Mouse (Mus musculus) heart, embryonic 13.5 days (tissue): Measurements from ENCODE around the gene Trip11. TPM values are rescaled to one million over a fixed set of nuclear protein-coding genes. Genes with fewer than 3 reads are reported as not detected.
A peak's percentile ranks its signal among the peaks of the same experiment; 100 is the strongest.

ENCODE experiments used
- ATAC-seq: fragments of 200-750 bp; cut with Nextera tagmentation; 2 replicates; pipeline ENCODE4 v1.8.0; 2017; ENCODE audit warnings: moderate TSS enrichment; ENCODE audit not compliant: insufficient number of reproducible peaks, low FRiP score, low TSS enrichment; ENCODE audit errors: extremely low read depth
- H3K27ac ChIP-seq: fragments of 300-500 bp; sonication (generic); replicated peaks from 2 replicates; pipeline ENCODE4 v1.5.1; 2015; ENCODE audit warnings: moderate library complexity, mild to moderate bottlenecking, inconsistent platforms
- H3K27me3 ChIP-seq: fragments of 300-500 bp; sonication (generic); replicated peaks from 2 replicates; pipeline ENCODE4 v1.6.1; 2015; ENCODE audit warnings: mild to moderate bottlenecking, inconsistent platforms
- H3K36me3 ChIP-seq: fragments of 300-500 bp; sonication (generic); 2 replicates; pipeline ENCODE4 v1.6.1; 2015; ENCODE audit warnings: mild to moderate bottlenecking, inconsistent platforms
- H3K4me1 ChIP-seq: fragments of 300-500 bp; sonication (generic); 2 replicates; pipeline ENCODE4 v1.6.1; 2015; ENCODE audit warnings: inconsistent platforms
- H3K4me2 ChIP-seq: fragments of 300-500 bp; sonication (generic); 2 replicates; pipeline ENCODE4 v1.6.1; 2015; ENCODE audit warnings: inconsistent platforms, mild to moderate bottlenecking, moderate library complexity
- H3K4me3 ChIP-seq: fragments of 300-500 bp; sonication (generic); 2 replicates; pipeline ENCODE4 v1.5.1; 2015; ENCODE audit warnings: moderate library complexity, mild to moderate bottlenecking, inconsistent platforms
- H3K9ac ChIP-seq: fragments of 300-500 bp; sonication (generic); 2 replicates; pipeline ENCODE4 v1.6.1; 2015; ENCODE audit warnings: inconsistent platforms, mild to moderate bottlenecking, moderate library complexity
- H3K9me3 ChIP-seq: fragments of 300-500 bp; sonication (generic); 2 replicates; pipeline ENCODE4 v1.6.1; 2016; ENCODE audit warnings: inconsistent platforms
- WGBS: fragments of 180-500 bp; shearing (Covaris S2); methylation state at CpG from one replicate; pipeline ENCODE4 v1.1.7; 2015; ENCODE audit warnings: mixed read lengths; 5-methylcytosine and 5-hydroxymethylcytosine counted together
- polyA plus RNA-seq: library from polyadenylated mRNA; unstranded; fragments of >200 nt; fragmentation: Nextera tagmentation; extraction: Ambion mirVana; gene quantifications from 2 replicates; pipeline ENCODE4 v1.2.1, GENCODE M21; 2015

The Trip11 gene
- polyA plus RNA-seq, 1 experiment from 2014 or later: 19.5 TPM

DNA sequence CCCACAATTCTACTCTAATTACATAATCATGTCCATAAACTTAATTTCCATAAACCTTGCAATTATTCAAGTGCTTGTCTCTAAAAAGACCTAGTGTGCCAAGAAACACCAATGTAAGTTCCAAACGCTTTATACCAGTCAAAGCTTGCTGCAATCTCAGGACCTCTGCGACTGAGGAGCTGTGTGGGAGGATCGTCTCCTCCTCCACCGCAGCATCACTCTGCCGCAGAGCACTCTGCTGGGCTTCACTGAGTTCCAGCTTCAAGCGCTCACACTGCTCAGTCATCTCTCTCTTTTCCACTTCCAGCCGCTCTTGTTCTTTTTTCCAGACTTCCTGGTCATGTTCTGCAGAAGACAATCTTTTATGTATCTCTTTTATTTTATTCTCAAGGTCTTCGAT, 19.8 kb downstream of the Trip11 start:
- WGBS: 74% methylated on average over 8 of the region's 8 CpGs
- Histone ChIP-seq H3K36me3 (peaks cover 73% of the 10 kb centered on the region), H3K27me3 (no peaks in the 10 kb centered on the region), H3K4me3 (no peak overlapping the region), H3K9ac (no peak overlapping the region), H3K4me1 (no peaks in the 10 kb centered on the region), H3K27ac (no peak overlapping the region), H3K9me3 (no peaks in the 10 kb centered on the region), H3K4me2 (no peak overlapping the region)
- ATAC-seq: no peak

DNA sequence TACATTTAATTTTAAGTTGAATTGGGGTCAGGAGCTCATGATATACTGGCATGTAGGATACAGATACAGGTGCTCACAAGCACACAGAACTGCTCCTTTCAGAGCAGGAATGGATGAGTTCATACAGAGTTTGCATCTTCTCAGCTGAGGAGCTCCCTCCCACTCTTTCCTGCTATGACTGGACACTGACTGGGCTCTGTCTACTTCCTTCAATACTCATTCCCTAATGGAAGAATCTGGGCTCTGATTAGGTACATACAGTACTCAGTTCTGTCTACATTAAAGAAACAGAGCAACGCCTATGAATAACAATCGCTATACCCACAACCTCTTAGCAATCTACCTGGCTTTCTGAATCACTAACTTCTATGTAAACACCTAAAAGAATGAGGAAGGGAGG, 20.2 kb downstream of the Trip11 start:
- H3K27ac ChIP-seq: no peak overlapping the region
- H3K36me3 ChIP-seq: peaks cover 74% of the 10 kb centered on the region
- no peaks in the 10 kb centered on the region for H3K4me1 ChIP-seq
- no peak for ATAC-seq
- no peak overlapping the region for H3K4me2 ChIP-seq
- WGBS: 87% methylated on average over 2 of the region's 2 CpGs
- H3K27me3 ChIP-seq: no peaks in the 10 kb centered on the region
- no peak overlapping the region for H3K9ac ChIP-seq
- H3K9me3 ChIP-seq: no peaks in the 10 kb centered on the region
- no peak overlapping the region for H3K4me3 ChIP-seq

DNA sequence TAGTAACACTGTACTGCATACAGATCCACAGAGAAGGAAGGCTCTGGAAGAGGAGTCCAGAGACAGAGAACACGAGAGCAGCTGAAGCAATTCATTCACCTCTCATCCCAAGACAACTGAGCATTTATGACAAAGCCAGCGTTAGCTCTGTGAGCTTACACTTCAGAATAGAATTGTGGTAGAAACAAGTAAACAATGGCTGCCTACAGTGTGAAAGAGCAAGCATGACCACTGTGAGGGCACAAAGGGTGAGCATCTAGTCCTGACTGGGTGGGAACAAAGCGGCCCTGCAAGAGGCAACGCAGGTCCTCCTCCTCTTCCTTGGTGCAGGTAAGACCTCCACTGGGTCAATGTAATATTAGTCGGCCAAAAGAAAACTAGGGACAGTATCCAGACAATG, 22.0 kb downstream of the Trip11 start:
- Histone ChIP-seq H3K4me3 (no peak overlapping the region), H3K4me2 (no peak overlapping the region), H3K27me3 (no peaks in the 10 kb centered on the region), H3K27ac (no peak overlapping the region), H3K9ac (no peak overlapping the region), H3K4me1 (no peaks in the 10 kb centered on the region), H3K36me3 (peaks cover 77% of the 10 kb centered on the region), H3K9me3 (no peaks in the 10 kb centered on the region)
- 93% methylated on average over 5 of the region's 5 CpGs for WGBS
- ATAC-seq: no peak

DNA sequence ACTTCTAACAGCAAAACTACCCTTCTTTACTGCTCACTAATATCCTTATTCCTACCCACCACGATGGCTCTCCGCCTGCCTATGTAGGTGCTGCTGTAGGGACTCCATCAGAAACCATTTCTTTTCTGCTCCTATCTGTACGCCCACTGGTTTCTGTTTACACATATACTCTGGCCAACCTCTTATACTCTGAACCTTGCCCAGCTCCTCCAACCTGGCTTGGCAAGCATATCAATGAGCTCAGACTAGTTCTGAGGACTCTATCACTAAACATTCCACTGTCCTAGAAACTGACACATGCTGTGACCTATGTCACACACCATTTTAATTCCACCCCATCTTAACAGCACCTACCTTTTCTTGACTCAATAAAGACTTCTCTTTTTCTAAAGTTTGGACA, 23.7 kb downstream of the Trip11 start:
- 91% methylated on average over 3 of the region's 3 CpGs for WGBS
- no peak overlapping the region for H3K4me3 ChIP-seq
- no peaks in the 10 kb centered on the region for H3K4me1 ChIP-seq
- H3K9me3 ChIP-seq: no peaks in the 10 kb centered on the region
- no peak for ATAC-seq
- H3K27ac ChIP-seq: no peak overlapping the region
- peaks cover 86% of the 10 kb centered on the region for H3K36me3 ChIP-seq
- H3K9ac ChIP-seq: no peak overlapping the region
- H3K4me2 ChIP-seq: no peak overlapping the region
- no peaks in the 10 kb centered on the region for H3K27me3 ChIP-seq

DNA sequence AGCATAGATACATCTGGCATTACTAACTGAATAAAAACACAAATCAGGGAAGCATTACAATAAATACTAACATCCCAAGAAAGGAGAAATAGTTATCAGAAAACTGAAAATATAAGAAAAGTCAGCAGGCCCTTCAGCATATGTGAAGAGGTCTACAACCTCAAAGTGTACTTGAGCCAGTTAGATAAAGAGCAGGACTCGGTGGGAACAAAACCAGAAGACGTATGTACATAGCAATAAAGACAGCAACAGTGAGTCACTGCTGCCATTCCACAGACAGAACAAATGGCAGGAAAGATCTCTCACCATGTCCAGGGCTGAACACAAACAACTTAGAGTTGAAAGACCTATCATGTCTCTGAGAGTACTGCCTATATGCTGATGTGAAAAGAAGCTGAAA, 24.8 kb downstream of the Trip11 start:
- H3K27me3 ChIP-seq: no peaks in the 10 kb centered on the region
- peaks cover 87% of the 10 kb centered on the region for H3K36me3 ChIP-seq
- WGBS: 81% methylated on average over 2 of the region's 2 CpGs
- H3K4me2 ChIP-seq: no peak overlapping the region
- no peak overlapping the region for H3K4me3 ChIP-seq
- ATAC-seq: no peak
- H3K9me3 ChIP-seq: no peaks in the 10 kb centered on the region
- H3K27ac ChIP-seq: no peak overlapping the region
- H3K4me1 ChIP-seq: no peaks in the 10 kb centered on the region
- H3K9ac ChIP-seq: no peak overlapping the region

DNA sequence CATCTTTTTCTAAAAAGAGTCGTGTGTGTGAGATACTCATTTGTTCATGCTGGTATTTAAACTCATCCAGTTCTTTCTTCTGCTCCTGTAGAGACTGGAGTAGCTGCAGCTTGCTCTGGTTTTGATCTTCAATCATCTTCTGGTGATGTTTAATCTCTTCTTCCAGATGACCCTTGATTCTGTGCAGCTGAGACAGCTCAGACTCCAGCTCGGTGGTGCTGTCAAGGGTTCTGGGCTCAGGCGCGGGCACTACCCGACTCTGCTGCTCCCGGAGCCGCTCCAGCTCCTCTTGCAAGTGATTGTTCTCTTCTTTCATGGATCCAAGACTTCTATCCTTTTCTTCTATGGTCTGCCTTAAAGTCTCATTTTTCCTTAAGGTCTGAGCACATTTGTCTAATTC, 28.1 kb downstream of the Trip11 start:
- WGBS: 89% methylated on average over 7 of the region's 7 CpGs
- no peaks in the 10 kb centered on the region for H3K9me3 ChIP-seq
- no peak overlapping the region for H3K4me2 ChIP-seq

DNA sequence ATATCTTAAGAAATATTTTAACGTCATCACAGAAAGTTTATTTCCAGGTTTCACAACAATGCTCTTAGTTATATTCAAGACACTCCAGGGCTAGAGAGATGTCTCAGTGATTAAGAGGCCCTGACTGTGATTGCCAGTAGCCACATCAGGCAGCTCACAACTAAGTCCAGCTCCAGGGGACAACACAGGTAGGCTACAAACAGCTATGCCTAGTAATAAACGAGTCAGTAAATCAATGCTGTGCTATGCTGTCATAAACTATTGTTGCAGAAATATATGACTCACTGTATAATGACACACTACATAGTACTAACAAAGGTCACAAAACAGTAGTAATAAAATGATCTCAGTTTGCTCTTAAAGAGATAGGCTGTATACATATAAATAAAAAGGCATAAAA, 36.7 kb downstream of the Trip11 start:
- WGBS: 88% methylated on average over 2 of the region's 2 CpGs
- no peak overlapping the region for H3K4me3 ChIP-seq
- peaks cover 64% of the 10 kb centered on the region for H3K36me3 ChIP-seq
- H3K4me1 ChIP-seq: no peaks in the 10 kb centered on the region
- no peak overlapping the region for H3K4me2 ChIP-seq
- H3K27ac ChIP-seq: no peak overlapping the region
- no peaks in the 10 kb centered on the region for H3K27me3 ChIP-seq
- no peaks in the 10 kb centered on the region for H3K9me3 ChIP-seq
- no peak for ATAC-seq
- H3K9ac ChIP-seq: no peak overlapping the region

More for the DNA sequence above, 28.1 kb downstream of the Trip11 start:
- H3K4me3 ChIP-seq: no peak overlapping the region
- H3K36me3 ChIP-seq: peaks cover 73% of the 10 kb centered on the region
- H3K9ac ChIP-seq: no peak overlapping the region
- H3K27me3 ChIP-seq: no peaks in the 10 kb centered on the region
- no peak for ATAC-seq
- H3K27ac ChIP-seq: no peak overlapping the region
- H3K4me1 ChIP-seq: no peaks in the 10 kb centered on the region

DNA sequence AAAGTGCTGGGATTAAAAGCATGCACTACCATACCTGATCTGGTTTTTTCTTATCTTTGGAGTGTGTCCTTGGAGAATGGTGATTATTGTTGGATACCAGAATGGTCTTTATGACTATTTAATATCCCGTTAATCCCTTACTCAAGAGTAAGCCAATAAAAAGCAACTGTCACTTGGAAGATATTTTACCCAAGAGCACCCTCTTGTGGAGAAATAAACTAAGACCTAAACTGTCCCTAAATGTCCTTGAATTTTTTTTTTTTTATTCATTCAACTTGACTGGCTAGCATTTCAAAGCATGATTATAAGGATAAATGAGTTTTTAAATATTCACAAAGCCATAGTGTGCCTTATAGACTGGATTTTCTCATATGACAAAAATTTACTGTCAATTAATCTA, 38.0 kb downstream of the Trip11 start:
- Histone ChIP-seq H3K9me3 (no peaks in the 10 kb centered on the region), H3K4me1 (no peaks in the 10 kb centered on the region), H3K36me3 (peaks cover 71% of the 10 kb centered on the region), H3K4me3 (no peak overlapping the region), H3K27ac (no peak overlapping the region), H3K4me2 (no peak overlapping the region), H3K27me3 (no peaks in the 10 kb centered on the region), H3K9ac (no peak overlapping the region)
- 64% methylated on average over 1 of the region's 1 CpGs for WGBS
- ATAC-seq: no peak

DNA sequence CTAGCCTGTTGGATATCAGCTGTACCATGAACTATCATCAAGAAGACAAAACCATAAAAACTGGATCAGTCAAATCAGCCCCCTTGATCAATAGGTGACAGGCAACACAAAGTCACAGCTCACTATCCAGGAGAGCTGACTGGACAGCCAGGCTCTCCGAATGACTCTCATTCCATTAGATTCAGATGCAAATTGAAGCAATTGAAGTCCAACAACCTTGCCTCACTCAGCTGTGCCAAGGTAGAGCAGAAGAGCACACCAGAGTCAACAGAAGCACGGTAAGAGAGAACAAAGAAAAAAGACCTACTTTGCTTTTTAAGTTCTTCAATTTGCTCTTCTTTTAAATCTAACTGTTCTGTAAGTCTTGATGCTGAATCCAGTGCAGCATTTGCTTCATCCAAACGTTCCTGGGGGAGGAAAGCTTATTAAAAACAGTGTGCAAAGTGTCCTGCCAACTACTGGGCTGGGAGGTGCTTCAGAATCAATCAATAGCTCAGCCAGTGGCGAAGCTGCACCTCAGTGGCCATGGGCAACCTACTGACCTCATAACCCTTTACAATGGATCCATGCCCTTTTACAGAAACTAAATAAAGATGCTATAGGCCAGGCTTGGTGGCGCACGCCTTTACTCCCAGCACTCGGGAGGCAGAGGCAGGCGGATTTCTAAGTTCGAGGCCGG, 50.6 kb downstream of the Trip11 start:
- H3K27me3 ChIP-seq: no peaks in the 10 kb centered on the region
- ATAC-seq: no peak
- 88% methylated on average over 10 of the region's 10 CpGs for WGBS
- H3K4me1 ChIP-seq: peaks cover 3% of the 10 kb centered on the region; the same call in 1 of the 2 replicates
- no peak overlapping the region for H3K4me2 ChIP-seq
- no peak overlapping the region for H3K4me3 ChIP-seq
- no peak overlapping the region for H3K27ac ChIP-seq
- no peak overlapping the region for H3K9ac ChIP-seq
- H3K36me3 ChIP-seq: peaks cover 51% of the 10 kb centered on the region
- no peaks in the 10 kb centered on the region for H3K9me3 ChIP-seq

DNA sequence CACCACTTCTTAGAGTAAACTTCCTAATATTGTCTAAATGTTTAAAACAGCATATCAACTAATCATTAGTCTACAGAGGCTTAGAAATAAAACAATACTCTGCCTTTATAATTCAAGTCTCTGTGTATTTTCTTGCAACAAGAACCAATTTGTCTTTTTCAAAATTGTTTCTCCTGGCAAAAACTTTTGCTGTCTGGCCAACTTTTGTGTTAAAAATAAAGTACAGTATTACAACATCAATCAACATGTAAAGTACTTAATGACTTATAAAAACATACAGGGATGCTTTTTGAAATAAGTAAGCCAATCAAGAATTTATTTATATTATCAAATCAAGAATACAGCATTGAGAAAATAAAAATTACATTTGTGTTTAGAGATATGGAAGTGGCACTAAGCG, 52.8 kb downstream of the Trip11 start:
- Histone ChIP-seq H3K4me3 (no peak overlapping the region), H3K9ac (no peak overlapping the region), H3K4me2 (no peak overlapping the region), H3K9me3 (no peaks in the 10 kb centered on the region), H3K27me3 (no peaks in the 10 kb centered on the region), H3K4me1 (peaks cover 3% of the 10 kb centered on the region; the same call in 1 of the 2 replicates), H3K27ac (no peak overlapping the region), H3K36me3 (peaks cover 35% of the 10 kb centered on the region)
- no peak for ATAC-seq
- WGBS: 90% methylated on average over 1 of the region's 1 CpGs

DNA sequence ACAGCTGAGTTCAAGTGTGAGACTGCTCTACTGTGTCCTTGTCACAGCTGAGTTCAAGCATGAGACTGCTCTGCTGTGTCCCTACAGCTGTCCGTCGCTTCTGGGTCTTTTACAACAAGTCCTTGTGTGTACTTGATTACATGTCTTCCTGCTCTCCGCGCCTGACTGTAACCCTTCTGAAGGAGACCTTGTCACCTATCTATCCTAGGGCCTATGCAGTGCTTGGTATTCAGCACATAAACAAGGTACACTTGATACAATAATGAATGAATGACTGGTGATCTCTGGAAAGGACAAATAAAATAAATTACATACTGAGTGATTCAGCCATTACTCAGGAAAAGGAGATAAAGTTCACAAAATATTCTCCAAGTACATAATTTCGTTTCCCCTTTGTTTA, 55.1 kb downstream of the Trip11 start:
- Histone ChIP-seq H3K36me3 (peaks cover 28% of the 10 kb centered on the region), H3K4me2 (no peak overlapping the region), H3K9me3 (no peaks in the 10 kb centered on the region), H3K27ac (peak overlapping the region; percentile 62; the same call in 1 of the 2 replicates), H3K4me3 (no peak overlapping the region), H3K4me1 (peaks cover 3% of the 10 kb centered on the region; the same call in 1 of the 2 replicates), H3K9ac (no peak overlapping the region), H3K27me3 (no peaks in the 10 kb centered on the region)
- ATAC-seq: no peak
- 60% methylated on average over 5 of the region's 5 CpGs for WGBS

DNA sequence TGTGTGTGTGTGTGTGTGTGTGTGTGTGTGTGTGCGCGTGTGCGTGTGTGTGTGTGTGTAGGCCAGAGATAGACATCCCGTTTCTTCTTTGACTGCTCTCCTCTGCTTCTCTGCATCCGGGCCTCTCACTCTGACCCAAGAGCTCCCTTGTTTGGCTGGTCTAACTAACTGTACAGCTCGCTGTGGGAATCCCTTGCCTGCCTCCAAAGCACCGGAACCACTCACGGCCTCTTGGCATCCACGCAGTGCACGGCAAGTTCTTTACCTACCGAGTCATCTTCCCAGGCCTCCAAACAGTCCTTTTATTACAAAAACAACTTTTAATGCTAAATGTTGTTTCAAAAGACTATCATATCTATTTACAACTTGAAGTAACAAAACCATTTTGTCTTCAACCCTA, 58.7 kb downstream of the Trip11 start:
- whole genome bisulfite sequencing: 89% methylated on average over 8 of the region's 11 CpGs
- ATAC-seq: no peak
- Histone ChIP-seq H3K27me3 (no peaks in the 10 kb centered on the region), H3K4me3 (no peak overlapping the region), H3K9ac (no peak overlapping the region), H3K4me2 (no peak overlapping the region), H3K36me3 (peaks cover 6% of the 10 kb centered on the region), H3K27ac (no peak overlapping the region), H3K9me3 (no peaks in the 10 kb centered on the region), H3K4me1 (peaks cover 24% of the 10 kb centered on the region)
